Mouse (Mus musculus): Measurements from ENCODE around the gene Ptprm. TPM values are rescaled to one million over a fixed set of nuclear protein-coding genes. Genes with fewer than 3 reads are reported as not detected.

Gene Ptprm
- total RNA-seq, 2 experiments from 2014 or later: 0.19 to 0.60 TPM

DNA sequence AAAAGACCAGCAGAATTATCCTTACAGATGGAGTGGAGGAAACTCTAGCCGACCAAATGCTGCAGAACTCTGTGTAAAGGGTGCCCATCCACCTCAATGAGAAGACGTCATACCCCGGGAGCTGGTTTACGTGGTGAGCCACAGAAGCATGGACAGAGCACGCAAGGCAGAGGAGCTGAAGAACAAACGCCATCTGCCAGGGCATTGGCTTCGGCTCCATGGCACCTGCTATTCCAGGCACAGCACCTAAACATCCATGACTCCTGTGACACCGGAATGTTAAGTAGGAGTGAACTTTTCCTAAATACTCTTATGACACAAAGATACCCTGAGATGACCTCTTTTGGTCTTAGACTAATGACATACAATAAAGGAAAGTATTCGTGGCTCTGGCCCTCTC, 327.0 kb downstream of the Ptprm start:
- ATAC-seq (replicated peaks; ENCODE audit: low FRiP score, poor library complexity, severe bottlenecking): no peak

DNA sequence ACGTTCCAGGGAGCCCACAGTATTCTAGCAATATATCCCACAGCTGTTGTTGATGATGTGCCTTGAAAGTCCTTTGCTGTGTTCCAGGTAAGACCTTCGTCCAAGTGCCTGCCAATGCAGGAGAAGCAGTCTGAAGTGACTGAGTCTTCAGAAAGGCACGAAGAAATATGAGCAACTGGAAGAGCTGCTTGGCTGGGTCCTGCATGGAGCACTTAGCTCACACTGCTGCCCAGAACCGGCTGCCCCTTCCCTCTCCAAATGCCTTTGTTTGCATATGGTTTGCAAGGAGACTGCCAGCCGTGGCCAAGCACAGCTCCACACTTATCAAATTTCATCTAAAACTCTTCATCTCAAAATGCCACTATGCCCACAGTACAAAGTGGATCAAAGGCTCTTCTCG, 337.8 kb downstream of the Ptprm start:
- ATAC-seq (replicated peaks; ENCODE audit: low FRiP score, poor library complexity, severe bottlenecking): no peak

DNA sequence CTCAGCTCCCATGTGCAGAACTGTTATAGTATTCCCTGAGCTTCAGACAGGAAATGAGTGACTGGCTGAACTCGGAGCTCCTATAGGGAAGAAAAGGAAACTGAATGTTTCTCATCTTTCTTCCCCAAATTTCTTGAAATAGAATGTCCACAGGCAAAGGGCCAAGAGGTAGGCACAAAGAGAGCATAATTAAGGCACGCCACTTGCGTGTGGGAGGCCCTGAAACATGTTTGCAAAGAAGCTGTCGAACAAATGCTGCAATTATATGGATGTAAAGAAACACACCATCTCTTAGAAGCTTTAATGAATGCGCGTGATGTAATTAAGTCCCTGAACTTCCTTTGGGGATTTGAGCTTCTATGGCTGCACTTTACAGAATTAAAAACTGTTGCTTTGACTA, 341.0 kb downstream of the Ptprm start:
- no peak for ATAC-seq (replicated peaks; ENCODE audit: low FRiP score, poor library complexity, severe bottlenecking)

DNA sequence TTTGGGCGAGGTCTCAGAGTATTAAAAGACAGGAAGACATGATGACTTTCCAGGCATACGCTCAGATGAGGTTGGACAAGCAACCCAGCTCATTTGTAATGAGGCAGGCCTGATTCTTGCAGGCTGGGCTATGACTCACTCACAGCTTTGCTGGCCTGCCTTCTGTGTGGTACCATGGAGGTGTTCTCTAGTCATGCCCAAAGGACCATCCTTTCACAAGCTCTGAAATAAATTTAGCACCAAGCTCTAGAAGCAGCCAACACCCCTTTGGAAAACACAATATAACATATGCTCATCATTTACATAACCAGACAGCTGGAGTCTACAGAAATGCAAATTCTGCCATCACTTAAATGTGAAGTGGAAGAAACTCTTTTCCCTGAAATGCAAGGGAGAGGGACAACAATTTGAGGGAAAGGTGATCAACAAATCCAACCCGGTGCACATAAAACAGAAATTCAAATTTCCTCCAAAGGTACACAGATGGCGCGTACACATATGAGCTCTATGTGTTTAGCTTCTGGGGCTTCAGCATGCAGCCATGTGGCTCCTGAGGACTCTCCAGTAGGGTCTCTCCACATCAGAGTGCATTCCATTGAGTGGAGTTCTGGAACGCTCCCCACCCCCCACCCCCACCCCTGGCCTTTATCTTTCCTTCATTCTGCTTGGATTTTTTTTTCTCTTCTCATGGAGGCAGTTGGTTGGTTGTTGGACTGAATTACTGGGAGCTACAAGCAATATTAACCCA, 342.2 kb downstream of the Ptprm start:
- ATAC-seq (replicated peaks; ENCODE audit: low FRiP score, poor library complexity, severe bottlenecking): no peak

DNA sequence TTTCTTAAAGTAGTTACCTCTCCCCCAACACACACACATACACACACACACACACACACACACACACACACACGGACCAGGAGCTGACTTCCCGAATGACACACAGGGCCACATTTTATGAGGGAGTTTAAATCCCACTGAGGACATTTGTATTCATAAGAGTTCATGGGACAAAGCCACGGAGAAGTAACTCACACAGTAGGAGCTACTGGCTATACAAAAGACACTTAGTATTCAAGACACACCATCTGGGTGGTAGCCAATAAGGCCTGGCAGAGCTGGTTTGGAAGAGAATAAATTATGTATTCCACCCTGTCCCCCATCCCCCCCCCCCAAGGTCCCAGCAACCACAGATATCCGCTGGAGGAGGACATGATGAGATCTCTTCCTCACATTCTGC, 344.1 kb downstream of the Ptprm start:
- ATAC-seq (replicated peaks; ENCODE audit: low FRiP score, poor library complexity, severe bottlenecking): no peak

DNA sequence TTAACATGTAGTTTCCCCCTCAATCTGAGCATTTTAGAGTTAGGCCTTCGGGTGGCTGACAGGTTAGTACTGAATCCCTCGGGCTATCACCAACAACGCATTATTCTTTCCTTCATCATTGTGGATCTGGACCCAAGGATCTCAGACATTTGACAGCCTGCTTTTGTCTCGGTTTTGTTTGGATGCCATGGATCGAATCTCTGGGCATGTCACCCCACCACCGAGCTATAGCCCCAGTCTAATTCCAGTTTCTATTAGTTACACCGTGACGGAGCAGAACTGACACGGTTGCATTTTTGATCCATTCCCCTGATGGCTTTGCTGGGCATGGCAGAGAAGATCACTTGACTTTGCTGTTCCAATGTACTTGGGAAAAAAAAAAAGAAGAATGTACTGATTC, 346.1 kb downstream of the Ptprm start:
- no peak for ATAC-seq (replicated peaks; ENCODE audit: low FRiP score, poor library complexity, severe bottlenecking)

DNA sequence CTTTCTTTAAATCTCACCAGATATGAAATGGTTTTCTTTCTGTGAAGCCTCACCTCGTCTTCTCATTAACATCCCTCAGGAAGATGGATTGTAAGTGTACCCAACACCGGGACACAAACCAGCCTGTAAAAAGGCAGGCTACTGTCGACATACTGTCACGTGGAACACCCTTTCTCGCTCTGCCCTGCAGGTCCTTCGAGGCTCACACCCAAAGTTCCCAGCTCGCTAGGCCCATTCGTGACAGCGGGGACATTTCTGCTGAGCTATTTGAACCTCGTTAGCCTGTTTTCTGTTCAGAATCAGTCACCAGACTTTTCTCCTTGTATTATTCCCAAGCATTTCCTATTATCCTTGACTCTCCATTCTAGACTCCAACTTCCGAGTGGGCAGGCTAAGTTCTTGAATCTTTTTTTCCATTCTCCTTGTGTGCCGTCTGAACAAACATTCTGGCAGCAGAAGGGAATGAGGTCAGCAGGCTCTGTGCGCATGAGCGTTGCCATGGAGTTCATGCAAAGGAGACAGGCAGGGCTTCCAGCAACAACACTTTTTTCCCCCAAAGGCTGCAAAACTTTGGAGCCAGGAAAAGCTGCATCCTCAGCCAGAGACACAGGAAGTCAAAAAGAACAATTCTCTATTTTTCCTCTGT, 347.4 kb downstream of the Ptprm start:
- no peak for ATAC-seq (replicated peaks; ENCODE audit: low FRiP score, poor library complexity, severe bottlenecking)

DNA sequence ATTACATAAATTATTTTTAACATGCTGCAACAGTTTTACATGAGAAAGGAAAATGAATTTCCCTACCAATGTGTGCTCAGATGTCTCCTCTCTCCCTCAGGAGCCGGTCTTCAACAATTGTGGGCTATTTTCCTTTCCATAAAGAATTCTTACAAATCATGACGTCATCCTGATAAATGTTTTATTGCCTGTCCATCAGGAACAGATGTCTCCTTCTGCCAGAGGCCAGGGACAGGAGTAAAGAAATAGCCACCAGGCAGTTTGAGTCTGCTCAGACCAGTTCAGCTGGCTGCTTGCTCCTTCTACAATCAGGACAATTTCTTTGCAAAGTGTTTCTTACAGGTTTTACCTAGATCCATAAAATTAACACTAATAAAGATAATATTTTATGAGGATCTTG, 357.4 kb downstream of the Ptprm start:
- ATAC-seq (replicated peaks; ENCODE audit: low FRiP score, poor library complexity, severe bottlenecking): no peak

DNA sequence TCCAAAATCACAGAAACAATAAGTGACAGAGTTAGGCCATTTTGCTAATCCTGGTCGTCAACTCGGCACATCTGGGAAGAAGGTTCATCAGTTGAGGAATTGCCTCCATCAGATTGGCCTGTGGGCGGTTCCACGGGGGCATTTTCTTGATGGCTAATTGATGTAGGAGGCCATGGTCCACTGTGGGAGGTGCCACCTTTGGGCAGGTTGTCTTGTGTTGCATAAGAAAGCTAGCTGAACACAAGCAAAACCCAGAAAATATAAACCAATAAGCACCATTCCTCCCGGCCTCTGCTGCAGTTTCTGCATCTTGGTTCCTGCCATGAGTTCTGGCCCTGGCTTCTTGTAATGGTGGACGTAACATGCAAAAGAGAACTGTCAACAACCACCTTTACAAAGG, 358.2 kb downstream of the Ptprm start:
- no peak for ATAC-seq (replicated peaks; ENCODE audit: low FRiP score, poor library complexity, severe bottlenecking)

DNA sequence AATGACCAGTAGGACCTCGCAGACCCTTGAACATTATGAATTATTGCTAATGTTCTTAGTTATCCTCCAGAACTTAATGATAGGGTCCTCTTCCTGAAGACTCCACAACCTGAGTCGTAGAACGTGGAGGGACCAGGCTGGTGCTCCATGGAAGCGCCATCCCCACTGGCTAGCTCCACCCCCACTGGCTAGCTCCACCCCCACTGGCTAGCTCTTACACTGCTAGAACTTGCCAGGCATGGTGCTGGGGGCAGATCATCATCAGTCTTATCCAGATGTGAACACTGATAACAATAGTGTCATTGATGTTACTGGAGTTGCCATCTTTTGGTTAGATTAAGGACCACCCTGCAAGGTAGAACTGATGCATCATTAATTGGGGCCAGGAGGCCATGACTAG, 362.4 kb downstream of the Ptprm start:
- no peak for ATAC-seq (replicated peaks; ENCODE audit: low FRiP score, poor library complexity, severe bottlenecking)

DNA sequence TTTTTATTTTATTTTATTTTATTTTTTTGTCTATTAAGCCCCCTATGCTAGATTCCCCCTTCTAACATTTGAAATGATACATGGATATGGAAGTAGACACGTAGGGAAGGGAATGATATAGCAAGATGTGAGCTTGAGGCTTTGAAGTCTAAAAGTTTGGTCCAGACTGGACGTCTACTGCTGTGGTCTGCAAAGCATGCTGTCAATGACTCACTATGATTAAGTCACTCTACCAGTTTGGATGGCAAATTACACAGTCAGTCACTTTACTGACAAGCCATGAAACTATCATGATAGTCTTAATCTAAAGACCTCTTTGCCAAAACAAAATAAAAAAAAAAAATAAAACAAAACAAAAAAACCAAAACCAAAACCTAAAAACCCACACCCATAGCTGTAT, 363.5 kb downstream of the Ptprm start:
- no peak for ATAC-seq (replicated peaks; ENCODE audit: low FRiP score, poor library complexity, severe bottlenecking)

DNA sequence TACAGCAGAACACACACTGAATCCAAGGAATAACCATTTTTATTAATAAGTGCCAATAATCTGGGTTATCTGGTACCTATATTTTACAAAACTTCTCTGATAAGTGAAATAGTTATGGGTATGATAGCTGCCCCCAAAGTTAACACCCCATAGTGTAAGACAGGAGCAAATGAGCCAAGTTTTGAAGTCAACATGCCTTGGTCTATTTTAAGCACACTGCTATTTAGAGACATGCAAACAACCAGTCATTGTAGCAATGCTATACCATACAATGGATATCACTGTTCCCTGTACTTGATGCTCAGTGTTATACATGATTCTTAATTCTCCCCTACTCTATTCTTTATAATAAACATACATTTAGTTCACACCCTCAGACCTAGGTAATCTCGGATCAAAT, 366.2 kb downstream of the Ptprm start:
- no peak for ATAC-seq (replicated peaks; ENCODE audit: low FRiP score, poor library complexity, severe bottlenecking)

DNA sequence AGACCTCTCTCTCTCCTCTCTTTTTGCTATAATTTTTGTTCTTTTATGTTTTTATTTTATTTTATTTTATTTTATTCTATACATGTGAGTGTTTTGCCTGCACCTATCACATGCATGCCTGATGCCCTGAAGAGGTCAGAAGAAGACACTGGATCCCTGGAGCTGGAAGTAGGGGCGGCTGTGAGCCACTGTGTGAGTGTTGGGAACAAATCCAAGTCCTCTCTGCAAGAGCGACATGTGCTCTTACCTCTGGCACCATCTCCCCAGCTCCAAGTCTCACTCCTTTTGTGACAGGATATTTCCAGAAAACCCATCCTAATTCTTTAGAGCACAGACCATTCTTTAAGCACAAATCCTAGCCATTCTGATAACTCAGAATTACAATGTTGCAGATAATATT, 372.6 kb downstream of the Ptprm start:
- ATAC-seq (replicated peaks; ENCODE audit: low FRiP score, poor library complexity, severe bottlenecking): no peak

DNA sequence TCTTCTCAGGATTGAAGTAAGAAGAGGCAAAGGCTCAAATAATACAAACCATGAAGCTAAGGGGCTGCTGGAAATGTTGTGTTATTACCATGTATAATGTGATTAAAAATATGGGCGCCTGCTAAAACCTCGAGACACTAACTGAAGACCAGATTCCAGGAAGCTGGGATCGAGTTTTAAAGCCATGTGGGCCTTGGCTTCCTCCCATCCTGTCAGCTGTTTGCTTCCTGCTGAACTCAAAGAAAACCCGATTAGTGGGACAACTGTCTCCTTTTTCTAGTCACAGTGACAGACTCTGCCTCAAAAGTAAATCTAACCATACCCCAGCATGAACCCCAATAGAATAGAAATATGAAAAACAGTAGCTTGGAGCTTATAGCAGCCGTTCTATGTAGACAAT, 374.3 kb downstream of the Ptprm start:
- no peak for ATAC-seq (replicated peaks; ENCODE audit: low FRiP score, poor library complexity, severe bottlenecking)

DNA sequence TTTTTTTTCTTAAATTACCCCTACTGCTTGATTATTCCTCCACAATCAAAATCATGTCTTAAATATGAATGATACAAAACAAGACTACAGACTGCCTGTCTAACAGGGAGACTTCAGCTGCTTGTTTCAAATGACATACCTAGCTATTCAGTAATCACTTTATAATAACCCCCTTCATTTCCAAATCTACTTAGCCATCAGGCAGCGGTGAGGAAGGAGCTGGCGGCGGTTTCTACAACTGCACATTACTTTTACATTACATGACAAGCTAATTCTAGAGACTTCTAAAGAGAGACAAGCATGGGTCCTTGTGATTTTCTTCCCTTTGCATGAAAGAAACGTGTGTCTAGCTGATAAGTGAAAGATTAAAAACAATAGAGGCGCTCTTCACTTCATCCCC, 377.8 kb downstream of the Ptprm start:
- ATAC-seq (replicated peaks; ENCODE audit: low FRiP score, poor library complexity, severe bottlenecking): no peak

DNA sequence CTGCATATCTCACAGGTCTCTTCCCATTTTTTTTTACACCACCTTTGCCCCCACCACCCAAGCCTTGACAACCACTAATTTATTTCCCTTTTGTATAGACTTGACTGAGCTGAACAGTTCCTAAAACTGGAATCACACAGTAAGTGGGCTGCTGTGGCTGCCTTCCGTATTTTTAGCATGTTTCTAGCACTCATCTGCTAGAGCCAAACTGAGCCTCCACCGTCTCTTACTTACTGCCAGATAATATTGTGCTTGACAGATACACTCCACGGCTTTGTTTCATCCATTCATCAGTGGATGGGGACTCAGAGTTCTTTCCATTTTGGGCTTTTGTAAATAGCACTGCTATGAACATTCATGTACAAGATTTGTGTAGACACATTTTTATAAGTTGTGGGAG, 381.3 kb downstream of the Ptprm start:
- no peak for ATAC-seq (replicated peaks; ENCODE audit: low FRiP score, poor library complexity, severe bottlenecking)

DNA sequence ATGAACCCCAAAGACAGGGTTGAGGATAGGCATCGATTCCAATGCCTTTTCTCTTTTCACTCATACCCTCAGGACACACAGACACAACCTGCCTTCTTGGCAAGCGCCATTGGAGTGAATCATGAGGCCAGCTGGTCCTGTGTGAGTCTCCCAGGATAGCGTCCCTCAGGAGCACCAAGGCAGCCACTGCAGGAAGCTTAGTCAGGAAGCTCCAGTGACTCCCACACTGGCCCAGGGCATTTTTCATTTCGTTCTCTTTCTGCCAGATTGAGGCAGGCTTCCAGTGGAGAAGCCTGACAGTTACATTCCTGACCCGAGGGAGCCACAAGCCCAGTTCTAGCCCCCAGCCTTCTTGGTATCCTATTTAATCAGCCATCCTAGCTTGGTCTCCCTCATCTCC, 393.3 kb downstream of the Ptprm start:
- no peak for ATAC-seq (replicated peaks; ENCODE audit: low FRiP score, poor library complexity, severe bottlenecking)

DNA sequence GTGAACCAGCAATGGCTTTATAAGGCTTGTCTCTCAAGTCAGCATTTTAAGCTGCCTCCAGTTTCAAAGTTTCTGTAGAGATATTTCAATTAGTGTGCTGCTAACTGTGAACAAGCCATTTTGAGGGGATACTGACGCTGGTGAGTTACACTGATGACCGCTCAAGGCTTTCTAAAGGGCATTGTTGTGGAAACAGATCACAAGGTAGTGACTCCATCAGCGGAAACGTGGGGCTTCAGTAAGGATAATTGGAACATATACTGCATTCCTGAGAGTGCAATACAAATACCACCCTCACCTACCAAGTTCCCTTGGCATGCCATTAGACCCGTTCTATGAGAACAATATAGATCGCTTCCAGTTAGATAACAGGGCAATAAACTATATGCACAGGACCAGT, 393.7 kb downstream of the Ptprm start:
- no peak for ATAC-seq (replicated peaks; ENCODE audit: low FRiP score, poor library complexity, severe bottlenecking)

DNA sequence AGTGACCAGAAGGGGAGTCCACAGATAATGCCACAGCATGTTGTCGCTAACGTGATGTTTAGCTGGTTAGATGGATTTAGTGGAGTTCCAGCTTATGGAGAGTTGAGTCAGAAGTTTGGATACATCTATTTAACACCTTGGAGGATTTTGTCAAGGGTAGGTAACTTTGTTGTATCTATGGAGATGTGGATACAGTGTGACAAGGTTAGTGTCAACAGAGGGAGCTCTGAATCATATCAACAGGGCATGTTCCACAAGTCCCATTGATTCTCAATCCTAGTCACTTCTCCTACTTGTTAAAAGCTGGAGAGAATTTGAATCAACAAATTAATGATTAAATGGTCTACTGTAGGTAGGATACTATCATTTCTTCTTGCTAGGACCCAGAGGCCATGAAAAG, 394.4 kb downstream of the Ptprm start:
- ATAC-seq (replicated peaks; ENCODE audit: low FRiP score, poor library complexity, severe bottlenecking): no peak

DNA sequence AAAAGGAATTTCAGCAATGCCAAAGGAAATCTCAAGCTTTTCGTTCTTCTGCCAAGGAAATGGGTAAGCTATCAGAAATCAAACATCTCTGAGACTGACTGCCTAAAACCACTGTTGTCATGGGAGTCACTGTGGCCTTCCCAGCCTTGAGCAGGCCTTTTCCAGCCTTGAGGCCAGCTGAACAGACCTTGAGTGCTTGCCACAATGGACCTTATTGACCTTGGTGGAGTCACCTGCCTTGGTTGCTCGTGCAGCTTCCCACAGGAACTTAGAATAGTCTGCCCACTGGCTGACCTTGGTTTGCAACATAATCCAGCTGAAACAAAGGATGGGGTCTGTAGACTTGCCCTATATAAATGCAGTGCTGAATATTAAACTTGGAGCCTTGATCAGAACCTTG, 395.5 kb downstream of the Ptprm start:
- ATAC-seq (replicated peaks; ENCODE audit: low FRiP score, poor library complexity, severe bottlenecking): no peak

DNA sequence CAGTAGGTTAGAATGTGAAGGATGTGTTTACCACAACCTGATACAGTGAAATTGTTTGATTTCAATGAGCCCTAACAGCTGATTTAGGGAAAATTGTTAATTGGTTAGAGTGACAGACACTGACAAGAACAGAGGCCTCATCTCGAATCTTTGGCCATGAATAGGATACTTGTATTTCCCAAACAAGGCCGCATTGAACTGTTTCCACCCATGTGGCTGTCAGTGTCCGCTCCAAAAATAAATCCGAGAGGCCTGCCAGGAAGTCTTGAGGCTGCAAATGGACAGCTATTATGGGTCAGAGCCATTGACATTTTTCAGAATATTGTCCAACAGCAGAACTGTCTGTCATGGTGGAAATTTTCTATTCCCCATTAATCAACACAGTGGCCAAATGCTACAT, 409.8 kb downstream of the Ptprm start:
- ATAC-seq (replicated peaks; ENCODE audit: low FRiP score, poor library complexity, severe bottlenecking): no peak

DNA sequence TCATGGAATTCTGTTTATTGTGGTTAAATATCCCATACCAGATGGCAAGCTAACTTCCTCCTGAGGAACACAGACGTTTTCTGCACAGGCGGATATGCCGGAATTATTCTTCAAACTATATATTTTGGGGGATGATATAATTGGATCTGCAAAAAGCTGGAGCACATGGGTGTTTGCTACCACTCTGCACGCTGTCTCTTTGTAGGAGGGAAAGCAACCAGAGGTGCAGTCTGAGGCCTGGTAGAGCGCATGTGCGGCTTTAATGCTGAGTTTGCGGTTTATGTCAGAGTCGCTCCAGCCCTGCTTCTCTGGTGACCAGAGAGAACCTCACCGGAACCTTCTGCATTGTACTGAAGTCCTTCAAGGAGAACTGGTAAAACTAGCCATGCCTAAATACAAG, 410.7 kb downstream of the Ptprm start:
- no peak for ATAC-seq (replicated peaks; ENCODE audit: low FRiP score, poor library complexity, severe bottlenecking)
